Mouse (Mus musculus) c-Kit-positive CD71-positive TER-119-negative erythroid progenitor cells, embryonic 14.5 days (primary cell): Measurements from ENCODE around the gene Hrk.

Experiments
- DNase-seq: peaks from one replicate; pipeline ENCODE4 v3.0.0-alpha.2; 2013; ENCODE audit warnings: low read depth

Hrk gene

GRCm38 (mm10) chr5:118223142-118223757 is 58.8 kb downstream of the Hrk start:
- no peak for DNase-seq

- no peak for DNase-seq
Observed at GRCm38 (mm10) chr5:118230071-118230611, 65.7 kb downstream of the Hrk start.

GRCm38 (mm10) chr5:118236891-118237290 is 72.4 kb downstream of the Hrk start:
- no peak for DNase-seq
